In the genomic region with DNA sequence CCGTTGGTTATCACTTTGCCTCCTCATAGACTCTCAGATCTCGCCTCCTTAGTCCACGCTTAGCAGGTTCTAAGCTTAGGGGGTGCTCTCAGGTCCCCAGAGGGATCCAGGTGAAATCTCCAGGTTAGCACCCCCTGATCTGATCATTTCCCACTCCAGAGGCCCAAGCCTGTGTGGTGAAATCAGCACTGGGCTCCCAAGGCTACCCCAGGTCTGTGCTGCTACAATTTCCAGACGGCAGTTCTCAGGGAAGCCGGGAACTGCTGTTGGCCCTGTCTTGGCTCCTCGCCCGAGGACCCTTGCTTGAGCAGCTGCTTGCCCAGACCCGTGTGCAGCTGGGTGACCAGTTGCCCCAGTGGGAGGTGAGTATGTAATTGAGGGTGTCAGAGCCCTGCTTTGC, we compare ENCODE assay signal across 7 mouse cellular contexts. TPM values are rescaled to one million over a fixed set of nuclear protein-coding genes. Genes with fewer than 3 reads are reported as not detected.
DNase-seq lines count a peak whose midpoint lies in the region; ATAC-seq lines count a peak whose summit lies in the region.

No protein-coding gene starts in this region.

- no peak overlapping the region for H3K27ac ChIP-seq in forebrain, embryonic 11.5 days (ENCODE audit: low read depth, low read length)
- H3K27ac ChIP-seq in limb, embryonic 11.5 days (replicated peaks; ENCODE audit: low read depth, low read length): no peak overlapping the region
- H3K27ac ChIP-seq in stomach, embryonic 14.5 days (ENCODE audit: low read length): peak overlapping the region; percentile 39

- H3K9ac ChIP-seq in forebrain, embryonic 11.5 days (ENCODE audit: low read length): peak overlapping the region; percentile 64
- peak overlapping the region; percentile 50 for H3K9ac ChIP-seq in limb, embryonic 11.5 days (ENCODE audit: low read length)
- peak overlapping the region; percentile 18; the same call in 1 of the 2 replicates for H3K9ac ChIP-seq in stomach, embryonic 14.5 days (replicated peaks; ENCODE audit: low read depth, low read length)

- peaks cover 38% of the 10 kb centered on the region for H3K36me3 ChIP-seq in megakaryocyte, embryonic 14.5 days (replicated peaks; ENCODE audit: low read length)
- H3K36me3 ChIP-seq in forebrain, embryonic 11.5 days (ENCODE audit: control insufficient read depth, insufficient read depth, low read length): no peaks in the 10 kb centered on the region
- 0 out of 2 replicates have a peak, but pooled peaks cover 2% of the 10 kb centered on the region for H3K36me3 ChIP-seq in limb, embryonic 11.5 days (ENCODE audit: control insufficient read depth, insufficient read depth, low read length)
- H3K36me3 ChIP-seq in stomach, embryonic 14.5 days (ENCODE audit: control insufficient read depth, insufficient read depth, low read length): no peaks in the 10 kb centered on the region; the same call in 1 of the 2 replicates

- WGBS in forebrain, embryonic 11.5 days: 34% methylated on average over 8 of the region's 8 CpGs
- 44% methylated on average over 8 of the region's 8 CpGs for WGBS in limb, embryonic 11.5 days
- WGBS in stomach, embryonic 14.5 days: 38% methylated on average over 8 of the region's 8 CpGs

- peaks cover 45% of the 10 kb centered on the region for H3K4me1 ChIP-seq in megakaryocyte, embryonic 14.5 days
- peaks cover 13% of the 10 kb centered on the region for H3K4me1 ChIP-seq in forebrain, embryonic 11.5 days (replicated peaks; ENCODE audit: control insufficient read depth, insufficient read depth, low read length)
- peaks cover 8% of the 10 kb centered on the region for H3K4me1 ChIP-seq in limb, embryonic 11.5 days (ENCODE audit: control insufficient read depth, insufficient read depth, low read length)
- peaks cover 4% of the 10 kb centered on the region for H3K4me1 ChIP-seq in stomach, embryonic 14.5 days (ENCODE audit: control insufficient read depth, insufficient read depth, low read length)

- no peak for ATAC-seq in megakaryocyte, adult 5-6 weeks (ENCODE audit: poor library complexity, severe bottlenecking)
- ATAC-seq in forebrain, embryonic 11.5 days (replicated peaks; ENCODE audit: low FRiP score): no peak
- ATAC-seq in limb, embryonic 11.5 days (ENCODE audit: insufficient number of reproducible peaks, low FRiP score, low TSS enrichment, low read depth): no peak
- ATAC-seq in stomach, embryonic 14.5 days (ENCODE audit: insufficient number of reproducible peaks, insufficient read depth, low FRiP score, low read depth): no peak

- DNase-seq in forebrain, embryonic 11.5 days (ENCODE audit: low spot score): no peak
- DNase-seq in limb, embryonic 11.5 days (ENCODE audit: low spot score): no peak
- DNase-seq in spleen, postnatal 4 days (ENCODE audit: low spot score in 2 of 2): no peak
- DNase-seq in right cerebral cortex, postnatal 4 days: no peak

- H3K4me2 ChIP-seq in forebrain, embryonic 11.5 days (ENCODE audit: low read depth, low read length, severe bottlenecking): peak overlapping the region; percentile 87
- peak overlapping the region; percentile 81 for H3K4me2 ChIP-seq in limb, embryonic 11.5 days (ENCODE audit: low read depth, severe bottlenecking)
- H3K4me2 ChIP-seq in stomach, embryonic 14.5 days (replicated peaks; ENCODE audit: low read depth, low read length): peak overlapping the region; percentile 52

- peak overlapping the region; percentile 97 for H3K4me3 ChIP-seq in megakaryocyte, embryonic 14.5 days (replicated peaks)
- peak overlapping the region; percentile 63 for H3K4me3 ChIP-seq in forebrain, embryonic 11.5 days (ENCODE audit: low read depth, low read length)
- H3K4me3 ChIP-seq in limb, embryonic 11.5 days (ENCODE audit: low read depth, low read length): peak overlapping the region; percentile 62
- peak overlapping the region; percentile 50 for H3K4me3 ChIP-seq in stomach, embryonic 14.5 days (ENCODE audit: low read depth, low read length)

- peaks cover 9% of the 10 kb centered on the region for H3K27me3 ChIP-seq in megakaryocyte, embryonic 14.5 days (replicated peaks)
- peaks cover 4% of the 10 kb centered on the region; the same call in 1 of the 2 replicates for H3K27me3 ChIP-seq in forebrain, embryonic 11.5 days (ENCODE audit: control insufficient read depth, insufficient read depth, low read length)
- H3K27me3 ChIP-seq in limb, embryonic 11.5 days (ENCODE audit: control insufficient read depth, insufficient read depth, low read length): no peaks in the 10 kb centered on the region
- H3K27me3 ChIP-seq in stomach, embryonic 14.5 days (ENCODE audit: control insufficient read depth, insufficient read depth, low read length): no peaks in the 10 kb centered on the region

- no peaks in the 10 kb centered on the region for H3K9me3 ChIP-seq in megakaryocyte, embryonic 14.5 days
- H3K9me3 ChIP-seq in forebrain, embryonic 11.5 days (ENCODE audit: control insufficient read depth, low read length): no peaks in the 10 kb centered on the region
- no peaks in the 10 kb centered on the region for H3K9me3 ChIP-seq in limb, embryonic 11.5 days (ENCODE audit: control insufficient read depth, low read length)
- H3K9me3 ChIP-seq in stomach, embryonic 14.5 days (ENCODE audit: control insufficient read depth, low read depth, low read length): no peaks in the 10 kb centered on the region

RNA-seq across cellular contexts. Expression of a gene that starts 0.8 kb away (rescaled TPM):
- 2.0 and 7.6 TPM in 2 replicates for polyA plus RNA-seq in megakaryocyte, embryonic 14.5 days (2012; ENCODE audit: insufficient read depth, low replicate concordance)
- total RNA-seq in megakaryocyte, adult 5-6 weeks (2015): 3.6 and 3.7 TPM in 2 replicates
- 12.3 and 13.0 TPM in 2 replicates for total RNA-seq in megakaryocyte, adult 5-6 weeks (2017)
- polyA plus RNA-seq in forebrain, embryonic 11.5 days (2014; fragmentation: Nextera tagmentation; extraction: Ambion mirVana): 57.2 and 58.2 TPM in 2 replicates
- 39.9 and 41.3 TPM in 2 replicates for polyA plus RNA-seq in limb, embryonic 11.5 days (2014; fragmentation: Nextera tagmentation; extraction: Ambion mirVana)
- 29.2 and 34.7 TPM in 2 replicates for polyA plus RNA-seq in stomach, embryonic 14.5 days (2014; fragmentation: Nextera tagmentation; extraction: Ambion mirVana)

RNA-seq across cellular contexts. Expression of a gene that starts 10.9 kb away (rescaled TPM):
- 12.3 and 39.8 TPM in 2 replicates for polyA plus RNA-seq in megakaryocyte, embryonic 14.5 days (2012; ENCODE audit: insufficient read depth, low replicate concordance)
- 2,464 and 2,556 TPM in 2 replicates for total RNA-seq in megakaryocyte, adult 5-6 weeks (2015)
- total RNA-seq in megakaryocyte, adult 5-6 weeks (2017): 1,998 and 2,176 TPM in 2 replicates
- 61.3 and 66.5 TPM in 2 replicates for polyA plus RNA-seq in forebrain, embryonic 11.5 days (2014; fragmentation: Nextera tagmentation; extraction: Ambion mirVana)
- 56.2 and 62.8 TPM in 2 replicates for polyA plus RNA-seq in limb, embryonic 11.5 days (2014; fragmentation: Nextera tagmentation; extraction: Ambion mirVana)
- 233 and 261 TPM in 2 replicates for polyA plus RNA-seq in stomach, embryonic 14.5 days (2014; fragmentation: Nextera tagmentation; extraction: Ambion mirVana)

RNA-seq across cellular contexts. Expression of a gene that starts 17.0 kb away (rescaled TPM):
- 6.1 and 14.4 TPM in 2 replicates for polyA plus RNA-seq in megakaryocyte, embryonic 14.5 days (2012; ENCODE audit: insufficient read depth, low replicate concordance)
- total RNA-seq in megakaryocyte, adult 5-6 weeks (2015): 0.38 and 2.0 TPM in 2 replicates
- total RNA-seq in megakaryocyte, adult 5-6 weeks (2017): 2.1 TPM in 1 of 2 replicates, not detected in the other
- 186 and 217 TPM in 2 replicates for polyA plus RNA-seq in forebrain, embryonic 11.5 days (2014; fragmentation: Nextera tagmentation; extraction: Ambion mirVana)
- polyA plus RNA-seq in limb, embryonic 11.5 days (2014; fragmentation: Nextera tagmentation; extraction: Ambion mirVana): 49.7 and 53.8 TPM in 2 replicates
- polyA plus RNA-seq in stomach, embryonic 14.5 days (2014; fragmentation: Nextera tagmentation; extraction: Ambion mirVana): 118 and 124 TPM in 2 replicates

RNA-seq across cellular contexts. Expression of a gene that starts 28.7 kb away (rescaled TPM):
- not detected in 2 replicates for polyA plus RNA-seq in megakaryocyte, embryonic 14.5 days (2012; ENCODE audit: insufficient read depth, low replicate concordance)
- 0.69 TPM in 1 of 2 replicates, not detected in the other for total RNA-seq in megakaryocyte, adult 5-6 weeks (2015)
- total RNA-seq in megakaryocyte, adult 5-6 weeks (2017): not detected in 2 replicates
- polyA plus RNA-seq in forebrain, embryonic 11.5 days (2014; fragmentation: Nextera tagmentation; extraction: Ambion mirVana): 17.0 and 20.3 TPM in 2 replicates
- polyA plus RNA-seq in limb, embryonic 11.5 days (2014; fragmentation: Nextera tagmentation; extraction: Ambion mirVana): 8.0 and 12.0 TPM in 2 replicates
- polyA plus RNA-seq in stomach, embryonic 14.5 days (2014; fragmentation: Nextera tagmentation; extraction: Ambion mirVana): 6.3 and 7.2 TPM in 2 replicates

RNA-seq across cellular contexts. Expression of a gene that starts 58.9 kb away (rescaled TPM):
- polyA plus RNA-seq in megakaryocyte, embryonic 14.5 days (2012; ENCODE audit: insufficient read depth, low replicate concordance): 120 and 145 TPM in 2 replicates
- 32.0 and 35.5 TPM in 2 replicates for total RNA-seq in megakaryocyte, adult 5-6 weeks (2015)
- 14.5 and 21.4 TPM in 2 replicates for total RNA-seq in megakaryocyte, adult 5-6 weeks (2017)
- 25.3 and 27.7 TPM in 2 replicates for polyA plus RNA-seq in forebrain, embryonic 11.5 days (2014; fragmentation: Nextera tagmentation; extraction: Ambion mirVana)
- polyA plus RNA-seq in limb, embryonic 11.5 days (2014; fragmentation: Nextera tagmentation; extraction: Ambion mirVana): 24.2 and 26.4 TPM in 2 replicates
- polyA plus RNA-seq in stomach, embryonic 14.5 days (2014; fragmentation: Nextera tagmentation; extraction: Ambion mirVana): 18.7 and 21.8 TPM in 2 replicates
